Mouse (Mus musculus): ENCODE data around the gene Gan. TPM values are rescaled to one million over a fixed set of nuclear protein-coding genes. Genes with fewer than 3 reads are reported as not detected.

Gan gene
- total RNA-seq, 1 experiment from 2014 or later: 2.6 TPM

- no peak for ATAC-seq (replicated peaks; ENCODE audit: insufficient number of reproducible peaks, low FRiP score, low TSS enrichment, poor library complexity, severe bottlenecking)
Observed at GRCm38 (mm10) chr8:117261702-117262101, 103.8 kb downstream of the Gan start.

- ATAC-seq (replicated peaks; ENCODE audit: insufficient number of reproducible peaks, low FRiP score, low TSS enrichment, poor library complexity, severe bottlenecking): peak; percentile 51
Observed at GRCm38 (mm10) chr8:117262685-117263084, 104.8 kb downstream of the Gan start.

GRCm38 (mm10) chr8:117263442-117263841 lies 105.5 kb downstream of the Gan start:
- no peak; the same call in 1 of the 2 replicates for ATAC-seq (replicated peaks; ENCODE audit: insufficient number of reproducible peaks, low FRiP score, low TSS enrichment, poor library complexity, severe bottlenecking)

GRCm38 (mm10) chr8:117265079-117265478 lies 107.1 kb downstream of the Gan start:
- ATAC-seq (replicated peaks; ENCODE audit: insufficient number of reproducible peaks, low FRiP score, low TSS enrichment, poor library complexity, severe bottlenecking): no peak

Other genes starting within 250 kb of the Gan start
- gene Cmc2, start 236.7 kb upstream of the Gan start, total RNA-seq (2017): 4.8 to 15.3 TPM (median 11.9 TPM) in 3 replicates
- 0.58 to 1.9 TPM (median 1.1 TPM) in 3 replicates for gene Cenpn, start 236.4 kb upstream of the Gan start, total RNA-seq (2017)
- gene Atmin, start 214.7 kb upstream of the Gan start, total RNA-seq (2017): 20.7 to 30.9 TPM (median 25.9 TPM) in 3 replicates
- gene 1700030J22Rik, start 179.2 kb upstream of the Gan start, total RNA-seq (2017): 0.29 to 1.3 TPM in 2 of 3 replicates, not detected in the other
- gene Gcsh, start 164.6 kb upstream of the Gan start, total RNA-seq (2017): 9.1 to 13.1 TPM (median 10.7 TPM) in 3 replicates
- gene Pkd1l2, start 75.7 kb upstream of the Gan start, total RNA-seq (2017): 1.6 to 2.5 TPM in 2 of 3 replicates, not detected in the other
- 0.95 TPM in 1 of 3 replicates, not detected in the others for gene Bco1, start 62.3 kb upstream of the Gan start, total RNA-seq (2017)
- gene Cmip, start 98.9 kb downstream of the Gan start, total RNA-seq (2017): 27.4 to 61.1 TPM (median 27.9 TPM) in 3 replicates

Data from monocyte, adult 5-6 weeks (primary cell).